Mouse (Mus musculus) embryonic facial prominence, embryonic 12.5 days (tissue): ENCODE measurements around the gene St6galnac6. TPM values are rescaled to one million over a fixed set of nuclear protein-coding genes. Genes with fewer than 3 reads are reported as not detected.
A peak's percentile ranks its signal among the peaks of the same experiment; 100 is the strongest.

ENCODE experiments used
- ATAC-seq: fragments of 200-750 bp; cut with Nextera tagmentation; 2 replicates; pipeline ENCODE4 v1.8.0; 2017; ENCODE audit not compliant: insufficient number of reproducible peaks, insufficient read depth, low FRiP score, low TSS enrichment
- H3K27ac ChIP-seq: fragments of 300-500 bp; sonication (generic); 2 replicates; pipeline ENCODE4 v1.5.1; 2016; ENCODE audit warnings: mild to moderate bottlenecking
- H3K27me3 ChIP-seq: fragments of 300-500 bp; sonication (generic); 2 replicates; pipeline ENCODE4 v1.6.1; 2016; ENCODE audit warnings: mild to moderate bottlenecking, moderate library complexity
- H3K36me3 ChIP-seq: fragments of 300-500 bp; sonication (generic); 2 replicates; pipeline ENCODE4 v1.6.1; 2016; ENCODE audit warnings: mild to moderate bottlenecking
- H3K4me1 ChIP-seq: fragments of 300-500 bp; sonication (generic); 2 replicates; pipeline ENCODE4 v1.6.1; 2016
- H3K4me2 ChIP-seq: fragments of 300-500 bp; sonication (generic); replicated peaks from 2 replicates; pipeline ENCODE4 v1.6.1; 2016; ENCODE audit warnings: mild to moderate bottlenecking, moderate library complexity
- H3K4me3 ChIP-seq: fragments of 300-500 bp; sonication (generic); 2 replicates; pipeline ENCODE4 v1.5.1; 2016; ENCODE audit warnings: mild to moderate bottlenecking
- H3K9ac ChIP-seq: fragments of 300-500 bp; sonication (generic); 2 replicates; pipeline ENCODE4 v1.6.1; 2016; ENCODE audit warnings: mild to moderate bottlenecking, moderate library complexity
- H3K9me3 ChIP-seq: fragments of 300-500 bp; sonication (generic); 2 replicates; pipeline ENCODE4 v1.6.1; 2016; ENCODE audit warnings: mild to moderate bottlenecking, moderate library complexity
- WGBS: fragments of 180-500 bp; shearing (Covaris S2); methylation state at CpG from one replicate; pipeline ENCODE4 v1.1.7; 2016; 5-methylcytosine and 5-hydroxymethylcytosine counted together
- polyA plus RNA-seq: library from polyadenylated mRNA; unstranded; fragments of >200 nt; fragmentation: Nextera tagmentation; extraction: Ambion mirVana; gene quantifications from 2 replicates; pipeline ENCODE4 v1.2.1, GENCODE M21; 2016

St6galnac6 gene
- polyA plus RNA-seq, 1 experiment from 2014 or later = 26.4 TPM

GRCm38 (mm10) chr2:32621517-32621859 is 22.0 kb downstream of the St6galnac6 start, which contains the start of gene Ak1:
Gene Ak1 (plus strand): TSS chr2:32621758.
- Histone ChIP-seq H3K4me1 (peaks cover 65% of the 10 kb centered on the region), H3K4me2 (peak within 1 kb of the TSS; percentile 26), H3K9me3 (no peaks in the 10 kb centered on the region), H3K36me3 (peaks cover 25% of the 10 kb centered on the region), H3K27me3 (no peaks in the 10 kb centered on the region), H3K4me3 (no peak within 1 kb of the TSS), H3K9ac (0 out of 2 replicates have a peak within 1 kb of the TSS, but pooled peaks have one; percentile 24), H3K27ac (peak within 1 kb of the TSS; percentile 92)
- no peak for ATAC-seq
- 15% methylated on average over 7 of the region's 7 CpGs for WGBS

- Histone ChIP-seq H3K4me1 (peaks cover 71% of the 10 kb centered on the region), H3K9ac (no peak overlapping the region), H3K27me3 (no peaks in the 10 kb centered on the region), H3K4me3 (no peak overlapping the region), H3K4me2 (no peak overlapping the region), H3K9me3 (no peaks in the 10 kb centered on the region), H3K27ac (0 out of 2 replicates have a peak overlapping the region, but pooled peaks have one; percentile 63), H3K36me3 (0 out of 2 replicates have a peak, but pooled peaks cover under 1% of the 10 kb centered on the region)
- WGBS = 71% methylated on average over 5 of the region's 5 CpGs
- ATAC-seq = no peak
Observed at GRCm38 (mm10) chr2:32624111-32624748, 24.7 kb downstream of the St6galnac6 start.

GRCm38 (mm10) chr2:32625212-32625872 is 25.8 kb downstream of the St6galnac6 start:
- peak overlapping the region; percentile 73 for H3K27ac ChIP-seq
- no peaks in the 10 kb centered on the region for H3K9me3 ChIP-seq
- H3K4me3 ChIP-seq = peak overlapping the region; percentile 10
- peaks cover 65% of the 10 kb centered on the region for H3K4me1 ChIP-seq
- peak overlapping the region; percentile 51 for H3K4me2 ChIP-seq
- no peaks in the 10 kb centered on the region for H3K36me3 ChIP-seq
- H3K9ac ChIP-seq = peak overlapping the region; percentile 34; the same call in 1 of the 2 replicates
- WGBS = 4% methylated on average over 13 of the region's 13 CpGs
- no peak for ATAC-seq
- H3K27me3 ChIP-seq = no peaks in the 10 kb centered on the region

- Histone ChIP-seq H3K4me3 (peak overlapping the region; percentile 10; the same call in 1 of the 2 replicates), H3K9ac (no peak overlapping the region), H3K4me1 (peaks cover 58% of the 10 kb centered on the region), H3K9me3 (no peaks in the 10 kb centered on the region), H3K27ac (peak overlapping the region; percentile 73), H3K36me3 (no peaks in the 10 kb centered on the region), H3K4me2 (peak overlapping the region; percentile 51; the same call in 1 of the 2 replicates), H3K27me3 (no peaks in the 10 kb centered on the region)
- no peak for ATAC-seq
- WGBS = 28% methylated on average over 5 of the region's 5 CpGs
Observed at GRCm38 (mm10) chr2:32625873-32626694, 26.6 kb downstream of the St6galnac6 start.

- ATAC-seq = no peak
- Histone ChIP-seq H3K9ac (no peak overlapping the region), H3K27ac (no peak overlapping the region; the same call in 1 of the 2 replicates), H3K27me3 (no peaks in the 10 kb centered on the region), H3K4me3 (no peak overlapping the region), H3K9me3 (no peaks in the 10 kb centered on the region), H3K36me3 (no peaks in the 10 kb centered on the region), H3K4me1 (peaks cover 45% of the 10 kb centered on the region), H3K4me2 (no peak overlapping the region; the same call in 1 of the 2 replicates)
- WGBS = 60% methylated on average over 20 of the region's 20 CpGs
Observed at GRCm38 (mm10) chr2:32627266-32628043, 27.9 kb downstream of the St6galnac6 start.

GRCm38 (mm10) chr2:32628044-32628550 is 28.6 kb downstream of the St6galnac6 start:
- 61% methylated on average over 4 of the region's 4 CpGs for WGBS
- no peak for ATAC-seq
- Histone ChIP-seq H3K27me3 (no peaks in the 10 kb centered on the region), H3K36me3 (no peaks in the 10 kb centered on the region), H3K9ac (0 out of 2 replicates have a peak overlapping the region, but pooled peaks have one; percentile 27), H3K27ac (0 out of 2 replicates have a peak overlapping the region, but pooled peaks have one; percentile 46), H3K4me2 (no peak overlapping the region), H3K4me3 (no peak overlapping the region), H3K4me1 (peaks cover 45% of the 10 kb centered on the region), H3K9me3 (no peaks in the 10 kb centered on the region)

- no peaks in the 10 kb centered on the region for H3K9me3 ChIP-seq
- 37% methylated on average over 5 of the region's 5 CpGs for WGBS
- no peak overlapping the region for H3K4me3 ChIP-seq
- H3K9ac ChIP-seq = no peak overlapping the region
- no peak for ATAC-seq
- H3K4me1 ChIP-seq = peaks cover 45% of the 10 kb centered on the region
- H3K36me3 ChIP-seq = no peaks in the 10 kb centered on the region
- no peaks in the 10 kb centered on the region for H3K27me3 ChIP-seq
- peak overlapping the region; percentile 46 for H3K27ac ChIP-seq
- H3K4me2 ChIP-seq = no peak overlapping the region
Observed at GRCm38 (mm10) chr2:32628729-32629128, 29.2 kb downstream of the St6galnac6 start.

- Histone ChIP-seq H3K4me2 (no peak overlapping the region), H3K36me3 (no peaks in the 10 kb centered on the region), H3K27ac (peak overlapping the region; percentile 46), H3K4me3 (no peak overlapping the region), H3K9ac (0 out of 2 replicates have a peak overlapping the region, but pooled peaks have one; percentile 15), H3K27me3 (no peaks in the 10 kb centered on the region), H3K9me3 (no peaks in the 10 kb centered on the region), H3K4me1 (peaks cover 41% of the 10 kb centered on the region)
- 41% methylated on average over 9 of the region's 9 CpGs for WGBS
- ATAC-seq = 0 out of 2 replicates have a peak, but pooled peaks have one; percentile 6
Observed at GRCm38 (mm10) chr2:32629276-32629976, 29.9 kb downstream of the St6galnac6 start.

GRCm38 (mm10) chr2:32630036-32630435 is 30.5 kb downstream of the St6galnac6 start:
- Histone ChIP-seq H3K27ac (no peak overlapping the region), H3K9ac (no peak overlapping the region), H3K27me3 (no peaks in the 10 kb centered on the region), H3K9me3 (no peaks in the 10 kb centered on the region), H3K36me3 (no peaks in the 10 kb centered on the region), H3K4me1 (peaks cover 36% of the 10 kb centered on the region), H3K4me2 (no peak overlapping the region), H3K4me3 (no peak overlapping the region)
- WGBS = 77% methylated on average over 8 of the region's 9 CpGs
- ATAC-seq = no peak

- 90% methylated on average over 10 of the region's 10 CpGs for WGBS
- Histone ChIP-seq H3K4me1 (peaks cover 26% of the 10 kb centered on the region), H3K27me3 (no peaks in the 10 kb centered on the region), H3K4me3 (no peak overlapping the region), H3K36me3 (no peaks in the 10 kb centered on the region), H3K4me2 (no peak overlapping the region), H3K27ac (no peak overlapping the region), H3K9ac (no peak overlapping the region), H3K9me3 (no peaks in the 10 kb centered on the region)
- ATAC-seq = no peak
Observed at GRCm38 (mm10) chr2:32631046-32631445, 31.5 kb downstream of the St6galnac6 start.
